Mouse (Mus musculus) small intestine, adult 2 months (tissue): ENCODE results near the gene Hspb7. TPM values are rescaled to one million over a fixed set of nuclear protein-coding genes. Genes with fewer than 3 reads are reported as not detected.

Experiments
- H3K27ac ChIP-seq: fragments of 200-500 bp; 2 replicates; pipeline ENCODE4 v1.5.1; 2012; ENCODE audit warnings: low read depth, low read length, control low read depth, inconsistent platforms; ENCODE audit not compliant: insufficient read depth
- H3K27me3 ChIP-seq: fragments of 200-500 bp; 2 replicates; pipeline ENCODE4 v1.6.1; 2012; ENCODE audit warnings: mild to moderate bottlenecking, moderate library complexity, low read length, inconsistent platforms; ENCODE audit not compliant: control insufficient read depth, insufficient read depth
- H3K36me3 ChIP-seq: fragments of 200-500 bp; 2 replicates; pipeline ENCODE4 v1.6.1; 2012; ENCODE audit warnings: mild to moderate bottlenecking, low read length, control low read depth, inconsistent platforms; ENCODE audit not compliant: control insufficient read depth, insufficient read depth
- H3K4me1 ChIP-seq: fragments of 200-500 bp; 2 replicates; pipeline ENCODE4 v1.6.1; 2012; ENCODE audit warnings: low read length, inconsistent platforms, mixed read lengths; ENCODE audit not compliant: control insufficient read depth, insufficient read depth, insufficient read length
- H3K4me3 ChIP-seq: fragments of 200-500 bp; 2 replicates; pipeline ENCODE4 v1.5.1; 2012; ENCODE audit warnings: low read depth, mild to moderate bottlenecking, control low read depth, inconsistent platforms, low read length, moderate library complexity
- CTCF ChIP-seq: fragments of 200-500 bp; IDR thresholded peaks from 2 replicates; pipeline ENCODE4 v1.5.1; 2012; ENCODE audit warnings: low read depth, mild to moderate bottlenecking, control low read depth, inconsistent platforms, low read length, moderate library complexity, mixed read lengths; ENCODE audit not compliant: insufficient replicate concordance, insufficient read length; ENCODE audit errors: extremely low read depth
- POLR2A ChIP-seq: fragments of 200-500 bp; IDR thresholded peaks from 2 replicates; pipeline ENCODE4 v1.6.1; 2012; ENCODE audit warnings: low read depth, mild to moderate bottlenecking, control low read depth, inconsistent platforms, low read length, moderate library complexity
- WGBS: fragments of 180-500 bp; shearing (Covaris S2); methylation state at CpG from one replicate; pipeline ENCODE4 v1.1.7; 2018; 5-methylcytosine and 5-hydroxymethylcytosine counted together
- polyA plus RNA-seq: library from polyadenylated mRNA; depleted of rRNA; stranded (reverse); fragments of >200 nt; gene quantifications from 2 replicates; pipeline ENCODE4 v1.2.3, GENCODE M21; 2012

The Hspb7 gene
- polyA plus RNA-seq, 1 experiment, result 4.7 TPM

GRCm38 (mm10) chr4:141426796-141427745, 6.5 kb downstream of the Hspb7 start:
- H3K27me3 ChIP-seq, result peaks cover 6% of the 10 kb centered on the region; the same call in 1 of the 2 replicates
- peak overlapping the region; percentile 20 for H3K27ac ChIP-seq
- no peak overlapping the region for H3K4me3 ChIP-seq
- H3K4me1 ChIP-seq, result peaks cover 2% of the 10 kb centered on the region; the same call in 1 of the 2 replicates
- no peaks in the 10 kb centered on the region for H3K36me3 ChIP-seq
- WGBS, result 75% methylated on average over 10 of the region's 10 CpGs
- TF ChIP-seq POLR2A (no peak), CTCF (no peak)

GRCm38 (mm10) chr4:141427921-141428320, 7.3 kb downstream of the Hspb7 start:
- Histone ChIP-seq H3K27ac (no peak overlapping the region), H3K36me3 (no peaks in the 10 kb centered on the region), H3K27me3 (peaks cover 6% of the 10 kb centered on the region; the same call in 1 of the 2 replicates), H3K4me3 (no peak overlapping the region), H3K4me1 (peaks cover 2% of the 10 kb centered on the region; the same call in 1 of the 2 replicates)
- 90% methylated on average over 13 of the region's 13 CpGs for WGBS
- TF ChIP-seq CTCF (no peak), POLR2A (no peak)

DNA sequence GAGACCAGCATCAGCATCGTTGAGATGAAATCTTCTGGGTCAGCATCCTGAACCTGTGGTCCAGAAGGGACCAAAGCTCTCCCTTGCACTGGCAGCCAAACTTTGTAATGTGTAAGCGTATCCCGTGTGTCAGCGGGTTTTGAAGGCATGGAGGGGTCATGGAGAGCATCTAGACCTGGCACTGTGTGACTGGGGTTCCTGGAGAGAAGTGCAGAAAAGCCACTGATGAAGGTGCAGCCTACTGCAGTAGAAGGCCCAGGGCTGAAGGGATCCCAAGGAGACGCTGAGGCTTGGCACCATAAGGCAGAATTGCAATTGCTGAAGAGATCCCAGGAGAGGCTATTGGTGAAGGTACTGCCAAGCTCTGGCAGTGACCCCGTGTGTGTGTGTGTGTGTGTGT, 8.8 kb downstream of the Hspb7 start:
- H3K27ac ChIP-seq, result no peak overlapping the region
- TF ChIP-seq POLR2A, result no peak
- no peak for TF ChIP-seq CTCF
- peaks cover 2% of the 10 kb centered on the region; the same call in 1 of the 2 replicates for H3K4me1 ChIP-seq
- H3K27me3 ChIP-seq, result peaks cover 6% of the 10 kb centered on the region; the same call in 1 of the 2 replicates
- WGBS, result 83% methylated on average over 6 of the region's 6 CpGs
- H3K4me3 ChIP-seq, result no peak overlapping the region
- H3K36me3 ChIP-seq, result no peaks in the 10 kb centered on the region

GRCm38 (mm10) chr4:141429847-141430246, 9.3 kb downstream of the Hspb7 start:
- Histone ChIP-seq H3K27ac (no peak overlapping the region), H3K27me3 (peaks cover 6% of the 10 kb centered on the region; the same call in 1 of the 2 replicates), H3K4me1 (peaks cover 2% of the 10 kb centered on the region; the same call in 1 of the 2 replicates), H3K4me3 (no peak overlapping the region), H3K36me3 (no peaks in the 10 kb centered on the region)
- 45% methylated on average over 9 of the region's 9 CpGs for WGBS
- TF ChIP-seq CTCF, result peak; percentile 64; the same call in 1 of the 2 replicates
- no peak; the same call in 1 of the 2 replicates for TF ChIP-seq POLR2A

GRCm38 (mm10) chr4:141430997-141431396, 10.4 kb downstream of the Hspb7 start:
- no peaks in the 10 kb centered on the region; the same call in 1 of the 2 replicates for H3K4me1 ChIP-seq
- no peaks in the 10 kb centered on the region for H3K36me3 ChIP-seq
- no peak overlapping the region for H3K27ac ChIP-seq
- H3K27me3 ChIP-seq, result no peaks in the 10 kb centered on the region
- H3K4me3 ChIP-seq, result no peak overlapping the region
- WGBS, result 35% methylated on average over 9 of the region's 9 CpGs
- TF ChIP-seq POLR2A (no peak), CTCF (peak; percentile 91; the same call in 1 of the 2 replicates)

DNA sequence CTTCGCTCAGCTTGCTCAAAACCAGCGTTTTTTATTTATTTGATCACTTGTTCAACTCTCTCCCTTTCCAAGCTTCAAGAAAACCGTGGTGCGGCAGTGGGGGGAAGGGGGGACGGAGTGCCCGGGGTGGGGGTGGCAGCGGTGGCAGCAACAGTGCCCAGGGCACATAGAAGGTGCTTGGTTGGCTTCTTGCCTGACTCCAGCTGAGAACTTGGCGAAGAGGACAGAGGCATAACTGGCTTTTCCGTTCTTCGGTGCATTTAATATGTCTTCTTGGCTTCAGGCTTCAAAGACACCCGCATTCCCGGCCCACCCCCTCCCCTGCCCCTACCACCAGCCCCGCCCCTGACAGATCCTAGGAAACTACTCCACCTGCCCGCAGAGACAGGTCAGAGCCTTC, 12.1 kb downstream of the Hspb7 start:
- H3K4me3 ChIP-seq, result no peak overlapping the region
- H3K4me1 ChIP-seq, result no peaks in the 10 kb centered on the region; the same call in 1 of the 2 replicates
- WGBS, result 52% methylated on average over 14 of the region's 14 CpGs
- H3K27me3 ChIP-seq, result no peaks in the 10 kb centered on the region
- H3K27ac ChIP-seq, result no peak overlapping the region
- H3K36me3 ChIP-seq, result no peaks in the 10 kb centered on the region
- TF ChIP-seq CTCF, result no peak
- TF ChIP-seq POLR2A, result no peak

DNA sequence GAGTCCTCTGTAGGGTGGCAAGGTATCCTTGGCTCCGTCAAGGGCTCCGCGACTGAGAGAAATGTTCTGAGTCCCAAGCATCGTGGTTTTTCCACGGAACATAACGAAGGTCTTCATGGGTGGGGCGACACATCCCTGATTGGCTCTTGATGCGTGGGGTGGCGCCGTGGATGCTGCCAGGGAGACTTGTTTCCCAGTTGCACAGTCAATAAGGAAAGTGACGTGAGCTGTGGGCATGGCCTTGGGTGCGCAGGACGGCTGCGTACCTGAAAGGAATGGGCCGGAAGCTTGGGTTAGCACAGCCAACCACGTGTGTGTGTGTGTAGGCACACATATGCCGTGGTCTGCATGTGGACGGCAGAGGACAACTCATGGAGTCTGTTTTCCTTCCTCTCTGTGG, 12.6 kb downstream of the Hspb7 start:
- no peak for TF ChIP-seq CTCF
- TF ChIP-seq POLR2A, result no peak
- Histone ChIP-seq H3K27ac (no peak overlapping the region), H3K4me1 (no peaks in the 10 kb centered on the region; the same call in 1 of the 2 replicates), H3K27me3 (no peaks in the 10 kb centered on the region), H3K4me3 (no peak overlapping the region), H3K36me3 (no peaks in the 10 kb centered on the region)
- 87% methylated on average over 18 of the region's 18 CpGs for WGBS
